Mouse (Mus musculus): ENCODE results near the gene Apopt1.

Gene Apopt1

DNA sequence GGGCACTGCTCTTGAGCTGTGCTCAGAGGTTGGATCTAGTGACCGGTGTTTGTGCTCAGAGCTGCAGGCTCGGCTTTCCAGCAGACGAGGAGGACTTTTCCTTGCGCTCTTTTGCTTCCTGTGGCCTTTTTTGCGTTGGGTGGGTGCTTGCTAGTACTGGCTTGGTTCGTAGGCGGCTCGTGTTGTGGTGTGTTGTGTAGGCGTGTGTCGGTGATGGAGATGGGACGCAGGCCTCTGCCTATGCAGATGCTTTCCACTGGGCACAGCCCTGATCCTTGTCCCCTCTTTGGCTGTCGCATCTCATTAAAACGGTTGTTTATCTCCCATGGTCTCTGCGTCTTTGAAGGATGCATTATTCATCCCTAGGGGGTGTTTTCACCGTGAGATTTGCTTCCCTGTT is 61.8 kb downstream of the Apopt1 start:
- DNase-seq (ENCODE audit: low spot score) = no peak

- no peak for DNase-seq (ENCODE audit: low spot score)
These were observed 64.9 kb downstream of the Apopt1 start for GRCm38 (mm10) chr12:111777919-111778318.

- no peak for DNase-seq (ENCODE audit: low spot score)
These were observed 66.5 kb downstream of the Apopt1 start for GRCm38 (mm10) chr12:111779544-111779943.

GRCm38 (mm10) chr12:111785174-111785573 is 72.1 kb downstream of the Apopt1 start:
- no peak for DNase-seq (ENCODE audit: low spot score)

DNA sequence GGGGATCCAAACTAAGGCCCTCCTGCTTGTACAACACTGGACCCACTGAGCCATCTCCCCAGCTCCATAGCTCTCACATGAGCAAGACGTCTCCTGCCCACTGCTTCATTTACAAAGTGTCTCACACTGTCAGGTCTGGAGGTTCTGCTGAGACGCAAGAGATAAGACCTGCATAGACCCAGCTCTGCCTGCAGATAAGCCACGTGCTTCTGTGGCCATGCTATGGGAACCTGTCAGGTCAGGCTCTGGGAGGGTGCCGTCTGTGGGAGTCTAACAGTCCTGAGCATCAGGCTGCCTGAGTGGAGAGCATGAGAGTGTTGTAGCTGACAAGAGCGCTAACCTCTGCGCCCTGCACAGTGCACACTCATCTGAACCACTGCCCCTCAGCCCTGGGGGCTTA is 74.0 kb downstream of the Apopt1 start:
- DNase-seq (ENCODE audit: low spot score) = no peak

DNA sequence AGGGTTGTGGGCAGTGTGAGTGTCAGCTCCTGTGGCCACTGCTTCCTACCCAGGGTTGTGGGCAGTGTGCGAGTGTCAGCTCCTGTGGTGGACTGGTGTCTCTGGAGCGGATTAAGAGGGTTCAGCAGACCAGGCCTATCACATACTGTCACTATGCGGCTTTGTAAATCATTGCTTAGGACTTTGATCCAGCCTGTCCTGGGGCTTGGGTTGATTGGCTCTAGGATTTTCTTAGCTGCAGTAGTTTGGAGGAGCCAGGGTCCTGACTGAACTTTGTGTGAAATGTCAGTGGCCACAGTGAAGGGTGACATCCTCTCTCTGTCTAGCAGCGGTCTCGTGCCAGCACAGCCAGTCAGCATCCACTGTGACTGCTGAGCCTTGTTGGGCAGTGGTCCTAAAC is 77.0 kb downstream of the Apopt1 start:
- DNase-seq (ENCODE audit: low spot score) = no peak

DNA sequence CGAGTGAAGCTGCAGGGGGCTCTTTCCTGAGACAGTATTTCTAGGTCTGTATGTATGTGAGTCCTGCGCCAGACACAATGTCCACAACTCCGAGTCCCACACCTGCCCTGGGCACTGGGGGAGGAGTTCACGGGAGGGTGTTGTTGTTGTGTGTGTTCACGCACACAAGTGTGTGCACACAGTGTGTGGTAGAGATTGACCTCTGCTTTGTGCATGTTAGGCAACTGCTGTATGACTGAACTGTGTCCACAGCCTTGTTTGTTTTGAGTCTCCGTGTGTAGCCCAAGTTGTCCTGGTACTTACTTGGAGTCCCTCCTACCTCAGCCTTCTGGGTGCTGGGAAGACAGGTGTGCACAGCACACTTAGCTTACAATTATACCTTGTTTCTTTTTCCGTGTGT is 77.6 kb downstream of the Apopt1 start:
- no peak for DNase-seq (ENCODE audit: low spot score)

DNA sequence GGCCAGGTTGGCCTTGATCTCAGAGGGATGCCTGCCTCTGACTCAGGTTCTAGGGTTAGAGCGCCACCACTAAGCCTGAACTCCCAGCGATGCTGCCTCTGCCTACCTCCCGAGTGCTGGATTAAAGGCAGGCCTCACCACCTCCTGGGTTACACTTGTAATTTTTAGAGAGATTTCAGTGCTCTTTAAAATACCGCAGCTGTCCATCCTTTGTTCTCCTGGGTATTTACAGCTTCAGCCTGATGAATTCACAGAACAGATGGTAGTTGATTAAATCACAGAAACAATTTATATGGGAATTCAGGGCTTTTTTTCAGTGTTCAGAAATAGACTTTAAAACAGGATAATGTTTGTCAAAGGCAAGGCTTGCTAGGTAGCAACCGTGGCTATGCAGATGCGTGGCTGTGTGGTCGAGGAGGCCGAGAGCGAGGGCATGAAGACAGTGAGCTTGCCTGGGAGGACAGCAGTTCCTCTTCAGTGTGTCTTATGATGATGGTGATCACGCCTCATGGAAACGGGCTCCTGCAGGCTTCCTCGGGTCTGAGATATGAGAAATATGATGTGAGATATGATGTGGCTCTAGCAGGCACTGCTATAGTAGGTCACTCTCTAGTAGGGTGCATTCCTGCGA is 78.5 kb downstream of the Apopt1 start:
- DNase-seq (ENCODE audit: low spot score) = no peak

GRCm38 (mm10) chr12:111794102-111794501 is 81.0 kb downstream of the Apopt1 start:
- DNase-seq (ENCODE audit: low spot score) = no peak

DNA sequence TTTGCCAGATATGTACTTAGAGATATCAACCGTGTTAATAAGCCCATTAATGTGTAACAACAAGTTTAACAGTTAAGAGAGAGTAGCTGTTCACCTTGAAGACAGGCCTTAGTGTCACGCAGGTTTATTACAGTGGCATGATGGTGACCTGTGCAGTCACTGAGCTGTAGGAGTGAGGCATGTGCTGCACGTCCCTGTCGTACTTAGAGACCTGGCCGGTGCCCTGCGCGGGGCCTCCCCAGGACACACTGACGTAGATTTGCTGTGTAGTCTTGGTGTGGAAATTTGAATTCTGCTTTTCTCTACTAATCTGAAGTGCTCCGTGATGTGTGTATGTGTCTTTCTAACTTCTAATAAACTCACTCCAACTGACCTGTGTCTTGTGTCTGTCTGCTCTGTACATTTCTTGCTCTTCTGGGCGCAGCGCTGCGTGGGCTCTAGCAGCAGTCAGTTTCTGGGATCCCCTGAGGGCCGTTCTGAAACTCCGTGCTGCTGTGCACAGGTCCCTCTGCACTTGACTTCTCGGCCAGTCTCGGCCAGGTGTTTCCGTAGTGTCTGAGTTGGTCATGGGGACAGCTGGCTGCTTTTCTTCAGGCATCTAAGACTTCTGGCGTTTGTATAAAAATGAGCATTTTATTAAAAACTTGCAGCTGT is 81.6 kb downstream of the Apopt1 start:
- no peak for DNase-seq (ENCODE audit: low spot score)

GRCm38 (mm10) chr12:111795180-111795895 is 82.3 kb downstream of the Apopt1 start:
- no peak for DNase-seq (ENCODE audit: low spot score)

GRCm38 (mm10) chr12:111797251-111797650 is 84.2 kb downstream of the Apopt1 start:
- no peak for DNase-seq (ENCODE audit: low spot score)

DNA sequence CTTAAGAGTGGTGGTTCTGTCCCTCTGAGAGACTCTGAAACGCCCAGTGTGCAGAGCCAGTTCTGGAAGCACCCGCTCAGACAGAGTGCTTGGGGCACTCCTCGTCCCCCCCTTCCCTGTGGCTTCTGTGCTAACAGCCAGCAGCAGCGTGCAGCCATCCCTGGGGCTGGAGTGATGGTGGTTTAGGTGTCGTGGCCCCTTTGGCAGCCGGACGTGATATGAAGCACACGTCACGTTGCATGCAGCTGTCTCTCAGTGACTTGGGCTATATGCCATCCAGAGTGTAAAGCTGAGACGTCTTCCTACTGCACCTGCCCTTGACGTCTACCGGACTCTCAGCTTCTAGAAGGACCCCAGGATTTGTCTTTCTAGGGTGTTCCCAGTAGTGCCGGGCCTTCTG is 85.4 kb downstream of the Apopt1 start:
- no peak for DNase-seq (ENCODE audit: low spot score)

GRCm38 (mm10) chr12:111800459-111801183 is 87.6 kb downstream of the Apopt1 start:
- no peak for DNase-seq (ENCODE audit: low spot score)

- DNase-seq (ENCODE audit: low spot score) = no peak
These were observed 90.5 kb downstream of the Apopt1 start for GRCm38 (mm10) chr12:111803538-111803937.

All from embryo, embryonic 10.5 days (tissue).